Mouse (Mus musculus): ENCODE results near the gene Srpk2. TPM values are rescaled to one million over a fixed set of nuclear protein-coding genes. Genes with fewer than 3 reads are reported as not detected.

The Srpk2 gene
- polyA plus RNA-seq, 1 experiment from 2014 or later: 101 TPM

DNA sequence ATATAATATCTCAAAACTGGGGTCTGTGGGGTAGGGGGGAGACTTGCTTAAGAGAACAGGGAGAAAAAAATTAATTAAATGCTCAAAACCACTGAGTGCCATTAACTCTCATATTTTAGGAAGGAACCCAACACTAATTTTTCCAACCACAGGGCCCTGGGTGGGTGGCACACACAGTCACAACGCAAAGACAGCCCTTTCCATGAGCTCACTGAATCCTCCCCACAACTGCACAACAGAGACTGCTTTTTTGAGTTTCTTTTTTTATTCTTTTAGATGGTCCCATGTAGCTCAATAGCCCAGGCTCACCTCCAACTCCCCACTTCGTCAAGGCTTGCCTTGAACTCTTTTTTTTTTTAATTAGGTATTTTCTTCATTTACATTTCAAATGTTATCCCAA lies 58.2 kb downstream of the Srpk2 start:
- Histone ChIP-seq H3K9me3 (no peaks in the 10 kb centered on the region), H3K27ac (no peak overlapping the region), H3K4me2 (no peak overlapping the region), H3K4me1 (replicated peaks) (peaks cover 6% of the 10 kb centered on the region), H3K27me3 (no peaks in the 10 kb centered on the region), H3K4me3 (no peak overlapping the region), H3K36me3 (no peaks in the 10 kb centered on the region), H3K9ac (no peak overlapping the region)
- no peak for ATAC-seq (ENCODE audit: low FRiP score)
- WGBS: 71% methylated on average over 2 of the region's 2 CpGs

DNA sequence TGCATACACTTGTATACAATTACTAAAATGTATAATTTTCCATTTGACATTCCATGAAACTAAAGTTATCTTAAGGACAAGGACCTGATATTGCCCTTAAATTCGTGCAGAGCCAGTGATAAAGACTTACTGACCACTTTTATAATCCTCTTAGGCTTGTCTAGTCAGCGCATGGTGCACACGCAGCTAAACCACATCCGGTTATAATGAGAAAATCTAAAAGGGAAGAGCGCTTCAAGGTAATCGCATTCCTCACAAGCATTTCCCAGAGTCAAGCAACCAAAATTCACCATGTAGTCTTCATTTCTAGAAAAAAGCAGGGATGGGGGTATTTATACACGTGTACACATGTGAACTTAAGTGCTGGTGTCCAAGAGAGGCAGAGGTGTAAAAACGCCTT lies 63.8 kb downstream of the Srpk2 start:
- Histone ChIP-seq H3K4me2 (no peak overlapping the region), H3K9me3 (no peaks in the 10 kb centered on the region), H3K9ac (no peak overlapping the region), H3K4me1 (replicated peaks) (peaks cover 9% of the 10 kb centered on the region), H3K36me3 (no peaks in the 10 kb centered on the region), H3K27ac (no peak overlapping the region), H3K27me3 (no peaks in the 10 kb centered on the region), H3K4me3 (no peak overlapping the region)
- no peak for ATAC-seq (ENCODE audit: low FRiP score)
- WGBS: 88% methylated on average over 8 of the region's 8 CpGs

DNA sequence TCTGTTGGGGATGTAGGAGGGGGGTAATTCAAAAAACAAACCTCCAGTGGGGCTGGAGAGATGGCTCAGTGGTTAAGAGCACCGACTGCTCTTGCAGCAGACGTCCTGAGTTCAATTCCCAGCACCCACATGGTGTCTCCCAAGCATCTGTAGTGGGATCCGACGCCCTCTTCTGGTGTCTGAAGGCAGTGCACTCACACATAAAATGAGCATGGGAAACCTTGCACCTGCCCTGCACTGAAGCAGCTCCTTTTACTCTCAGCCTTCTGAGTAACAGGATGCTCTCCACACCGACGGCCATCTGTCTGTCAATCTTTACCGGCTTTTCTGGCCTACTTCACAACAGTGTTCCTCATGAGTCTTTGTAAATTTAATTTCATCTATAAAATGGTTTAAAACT lies 65.8 kb downstream of the Srpk2 start:
- no peak overlapping the region for H3K4me2 ChIP-seq
- no peaks in the 10 kb centered on the region for H3K27me3 ChIP-seq
- no peaks in the 10 kb centered on the region for H3K36me3 ChIP-seq
- no peak overlapping the region for H3K27ac ChIP-seq
- peaks cover 15% of the 10 kb centered on the region for H3K4me1 ChIP-seq (replicated peaks)
- WGBS: 88% methylated on average over 7 of the region's 7 CpGs
- H3K9me3 ChIP-seq: no peaks in the 10 kb centered on the region
- ATAC-seq (ENCODE audit: low FRiP score): no peak
- no peak overlapping the region for H3K9ac ChIP-seq
- H3K4me3 ChIP-seq: no peak overlapping the region

DNA sequence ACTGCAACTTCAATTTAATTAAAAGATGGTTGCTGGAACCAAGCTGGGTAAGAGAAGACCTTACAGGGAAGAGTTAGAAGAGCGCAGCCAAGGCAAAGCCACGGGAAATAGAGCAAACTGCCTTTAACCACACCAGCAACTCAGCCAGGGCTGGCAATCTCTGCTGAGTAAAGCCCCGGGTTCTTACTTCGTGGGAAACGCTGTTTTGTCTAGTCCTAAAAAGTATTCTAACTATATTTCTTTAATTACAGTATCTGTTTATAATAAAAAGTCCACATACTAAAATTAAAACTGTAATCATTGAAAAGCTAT lies 67.4 kb downstream of the Srpk2 start:
- Histone ChIP-seq H3K9me3 (no peaks in the 10 kb centered on the region), H3K36me3 (no peaks in the 10 kb centered on the region), H3K4me3 (peak overlapping the region; percentile 52), H3K27ac (peak overlapping the region; percentile 88), H3K27me3 (no peaks in the 10 kb centered on the region), H3K4me1 (replicated peaks) (peaks cover 15% of the 10 kb centered on the region), H3K9ac (peak overlapping the region; percentile 70), H3K4me2 (peak overlapping the region; percentile 63)
- ATAC-seq (ENCODE audit: low FRiP score): peak; percentile 44
- 63% methylated on average over 5 of the region's 5 CpGs for WGBS

DNA sequence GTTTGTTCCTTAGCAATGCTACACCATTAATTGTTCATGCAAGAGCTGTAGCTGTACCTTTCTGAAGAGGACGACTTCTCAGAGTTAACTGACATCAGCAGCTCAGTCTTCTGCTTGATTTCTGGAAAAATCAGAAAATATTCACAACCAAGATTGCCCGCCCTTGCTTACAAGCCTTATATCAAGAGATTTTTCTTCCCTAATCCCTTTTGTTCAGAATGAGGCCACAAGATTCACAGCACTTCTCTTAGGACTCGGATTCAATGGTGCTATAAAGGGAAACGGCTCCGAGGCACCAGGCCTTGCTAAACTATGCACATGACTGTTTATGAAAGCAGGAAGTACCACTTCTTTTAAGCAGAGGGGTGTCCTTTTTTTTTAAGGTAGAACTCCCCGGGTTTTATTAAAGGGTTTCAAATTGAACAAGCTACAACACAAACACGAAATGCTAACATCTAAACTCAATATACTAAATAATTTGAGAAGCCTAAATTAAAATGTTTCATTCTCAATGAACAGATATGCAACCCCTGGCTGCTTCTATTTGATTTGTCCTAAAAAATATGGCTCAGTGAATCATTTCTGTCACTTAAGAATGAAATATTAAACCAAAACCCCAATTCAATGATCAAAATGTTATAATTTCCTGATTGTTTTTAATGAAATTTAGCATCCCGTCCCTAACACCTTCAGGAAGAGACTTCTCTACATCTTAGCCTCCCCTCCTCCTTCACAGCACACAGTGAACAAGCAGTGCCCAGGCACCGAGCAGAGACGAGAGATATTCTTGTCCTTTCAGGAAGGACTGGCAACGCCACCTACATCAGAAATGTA lies 67.9 kb downstream of the Srpk2 start:
- Histone ChIP-seq H3K9ac (peak overlapping the region; percentile 75), H3K4me1 (replicated peaks) (peaks cover 17% of the 10 kb centered on the region), H3K4me3 (peak overlapping the region; percentile 52), H3K4me2 (peak overlapping the region; percentile 63), H3K27me3 (no peaks in the 10 kb centered on the region), H3K27ac (peak overlapping the region; percentile 88), H3K9me3 (no peaks in the 10 kb centered on the region), H3K36me3 (no peaks in the 10 kb centered on the region)
- peak; percentile 86 for ATAC-seq (ENCODE audit: low FRiP score)
- WGBS: 22% methylated on average over 11 of the region's 11 CpGs

DNA sequence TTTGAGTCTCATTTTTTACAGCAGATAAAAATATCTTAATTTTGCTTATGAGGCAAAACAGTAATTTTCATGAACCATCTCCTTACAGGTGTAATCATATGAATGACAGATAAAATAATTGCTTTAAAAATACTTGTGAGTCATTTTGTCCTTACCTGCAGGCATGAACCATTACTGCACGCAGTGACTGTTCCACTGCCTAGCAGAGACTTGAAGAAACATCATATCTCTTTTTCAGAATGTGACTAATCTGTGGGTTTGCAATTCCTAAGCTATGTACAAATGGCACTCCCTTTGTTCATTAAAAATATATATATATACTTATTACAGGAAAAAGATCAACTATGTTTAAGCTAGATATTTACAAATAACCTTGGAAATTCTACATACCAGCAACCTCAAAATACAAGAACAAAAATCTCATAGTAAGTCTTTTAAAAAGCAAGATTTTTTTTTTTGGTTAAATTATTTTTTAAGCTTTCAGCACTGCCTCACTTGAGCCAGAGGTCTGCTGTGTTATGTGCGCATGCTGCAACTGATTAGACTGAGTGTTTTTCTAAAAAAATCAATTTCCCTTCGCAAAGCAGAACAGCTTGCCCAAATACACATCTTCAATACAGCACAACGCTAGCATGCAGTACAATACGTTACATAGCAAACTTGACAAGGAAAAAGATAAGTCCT lies 68.7 kb downstream of the Srpk2 start:
- Histone ChIP-seq H3K9me3 (no peaks in the 10 kb centered on the region), H3K4me2 (peak overlapping the region; percentile 63), H3K4me1 (replicated peaks) (peaks cover 17% of the 10 kb centered on the region), H3K9ac (peak overlapping the region; percentile 75), H3K27me3 (no peaks in the 10 kb centered on the region), H3K4me3 (peak overlapping the region; percentile 52), H3K36me3 (no peaks in the 10 kb centered on the region), H3K27ac (peak overlapping the region; percentile 88)
- WGBS: 45% methylated on average over 5 of the region's 5 CpGs
- ATAC-seq (ENCODE audit: low FRiP score): peak; percentile 71

DNA sequence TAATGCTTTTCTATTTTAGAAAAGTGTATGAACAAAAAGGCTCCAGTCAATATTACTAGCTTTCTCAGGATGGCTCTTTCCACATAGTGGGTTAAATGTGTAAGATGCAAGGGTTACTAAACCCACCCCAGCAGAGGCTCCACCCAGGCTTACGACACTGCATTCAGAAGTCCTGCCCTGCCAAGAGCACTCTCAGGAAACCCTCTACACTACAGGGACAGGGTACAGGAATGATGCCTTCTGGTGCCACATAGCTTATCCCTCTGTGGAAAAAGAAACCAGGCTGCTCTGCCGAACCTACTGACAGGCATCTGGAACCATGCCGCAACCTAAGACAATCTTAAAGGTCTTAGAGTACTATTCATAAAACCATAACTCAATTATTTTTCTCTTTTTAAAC lies 71.6 kb downstream of the Srpk2 start:
- ATAC-seq (ENCODE audit: low FRiP score): no peak
- WGBS: 90% methylated on average over 3 of the region's 3 CpGs

DNA sequence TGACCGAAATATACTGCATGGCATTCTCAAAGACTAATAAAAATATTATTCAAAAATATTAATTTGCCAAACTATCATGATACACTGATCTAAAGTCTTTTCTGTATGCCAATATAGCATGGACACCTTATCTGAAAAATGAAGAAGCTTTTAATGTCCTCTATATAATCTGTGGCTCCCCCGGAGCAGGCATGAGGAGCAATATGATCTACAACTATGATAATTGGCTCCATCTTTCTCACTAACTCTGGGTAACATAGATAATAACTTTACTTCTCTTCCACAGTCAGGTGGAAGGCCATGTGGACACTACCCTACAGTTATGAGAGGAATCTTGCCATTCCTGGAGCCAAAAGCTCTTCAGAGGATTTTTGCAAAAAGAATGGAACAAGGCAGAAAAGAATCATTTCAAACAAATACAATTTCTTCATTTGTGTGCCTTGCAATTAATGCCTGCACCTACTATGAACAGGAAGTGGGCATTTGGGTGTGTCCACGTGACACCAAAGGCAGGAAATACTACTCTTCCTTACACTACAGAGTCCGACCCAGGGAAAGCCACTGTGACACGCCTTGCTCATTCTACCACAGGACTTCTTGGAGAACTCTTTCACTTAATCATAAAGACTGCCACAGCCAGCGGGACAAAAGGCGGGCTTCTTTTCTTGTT lies 80.2 kb downstream of the Srpk2 start:
- Histone ChIP-seq H3K4me2 (no peak overlapping the region), H3K27me3 (no peaks in the 10 kb centered on the region), H3K36me3 (peaks cover 3% of the 10 kb centered on the region; the same call in 1 of the 2 replicates), H3K9ac (no peak overlapping the region), H3K27ac (no peak overlapping the region), H3K9me3 (no peaks in the 10 kb centered on the region), H3K4me1 (replicated peaks) (peaks cover 14% of the 10 kb centered on the region; the same call in 1 of the 2 replicates), H3K4me3 (no peak overlapping the region)
- ATAC-seq (ENCODE audit: low FRiP score): no peak
- 81% methylated on average over 7 of the region's 7 CpGs for WGBS

More for the DNA sequence above, 71.6 kb downstream of the Srpk2 start:
- Histone ChIP-seq H3K36me3 (no peaks in the 10 kb centered on the region), H3K27me3 (no peaks in the 10 kb centered on the region), H3K27ac (no peak overlapping the region), H3K4me1 (replicated peaks) (peaks cover 17% of the 10 kb centered on the region), H3K9me3 (no peaks in the 10 kb centered on the region), H3K9ac (no peak overlapping the region), H3K4me3 (no peak overlapping the region), H3K4me2 (no peak overlapping the region)

DNA sequence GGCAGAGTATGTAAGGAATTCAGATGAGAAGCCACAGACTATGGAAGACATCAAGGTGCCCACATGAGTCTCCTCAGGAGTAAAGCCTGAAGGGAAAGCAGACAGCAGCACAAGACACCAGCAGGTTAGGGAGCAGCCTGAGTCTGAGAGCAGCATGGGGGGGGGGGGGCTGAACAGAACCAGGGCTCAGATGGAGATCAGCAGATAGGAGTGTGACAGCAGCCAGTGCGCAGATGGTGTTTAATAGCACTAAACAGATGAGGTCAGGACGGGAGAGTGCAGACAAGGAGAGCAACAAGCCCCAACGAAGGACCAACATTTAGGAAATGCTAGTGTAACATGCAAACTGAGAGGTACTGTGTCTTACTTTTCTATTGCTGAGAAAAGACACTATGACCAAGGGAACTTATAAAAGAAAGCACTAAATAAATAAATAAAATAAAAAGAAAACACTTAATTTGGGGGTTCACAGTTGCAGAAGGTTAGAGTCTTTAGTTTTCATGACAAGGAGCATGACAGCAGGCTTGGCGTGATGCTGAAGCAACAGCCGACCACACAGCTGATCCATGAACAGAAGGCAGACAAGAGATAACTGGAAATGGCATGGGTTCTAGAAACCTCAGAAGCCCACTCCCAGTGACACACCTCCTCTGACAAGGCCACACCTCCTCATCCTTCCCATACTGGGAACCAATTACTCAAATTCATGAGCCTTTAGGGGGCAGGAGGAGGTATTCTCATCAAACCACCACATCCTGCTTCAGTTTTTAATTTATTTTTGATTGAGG lies 84.5 kb downstream of the Srpk2 start:
- Histone ChIP-seq H3K9ac (no peak overlapping the region), H3K9me3 (no peaks in the 10 kb centered on the region), H3K4me1 (replicated peaks) (peaks cover 23% of the 10 kb centered on the region; the same call in 1 of the 2 replicates), H3K4me2 (no peak overlapping the region), H3K27me3 (no peaks in the 10 kb centered on the region), H3K36me3 (peaks cover 3% of the 10 kb centered on the region; the same call in 1 of the 2 replicates), H3K27ac (0 out of 2 replicates have a peak overlapping the region, but pooled peaks have one; percentile 3), H3K4me3 (no peak overlapping the region)
- 57% methylated on average over 5 of the region's 5 CpGs for WGBS
- peak; percentile 62 for ATAC-seq (ENCODE audit: low FRiP score)

DNA sequence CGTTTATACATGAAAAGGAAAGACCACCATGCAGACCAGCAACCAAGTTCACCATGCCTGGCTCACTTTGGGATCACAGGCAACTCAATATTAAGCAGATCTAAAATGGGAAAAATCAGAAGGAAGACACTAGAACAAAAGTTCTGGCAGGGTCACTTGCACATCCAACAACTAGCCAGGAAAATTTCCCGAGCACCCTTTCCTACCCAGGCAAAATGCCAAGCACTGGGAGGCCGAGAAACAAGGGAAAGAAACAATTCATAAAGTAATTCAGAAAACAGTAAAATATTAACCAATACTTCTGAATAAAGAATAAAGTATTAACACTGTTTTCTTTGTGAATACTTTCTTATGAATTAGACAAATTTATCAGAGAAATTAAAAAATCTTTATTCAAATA lies 85.2 kb downstream of the Srpk2 start:
- 69% methylated on average over 3 of the region's 3 CpGs for WGBS
- Histone ChIP-seq H3K4me1 (replicated peaks) (peaks cover 23% of the 10 kb centered on the region; the same call in 1 of the 2 replicates), H3K27me3 (no peaks in the 10 kb centered on the region), H3K4me2 (no peak overlapping the region), H3K27ac (0 out of 2 replicates have a peak overlapping the region, but pooled peaks have one; percentile 3), H3K36me3 (peaks cover 3% of the 10 kb centered on the region; the same call in 1 of the 2 replicates), H3K9me3 (no peaks in the 10 kb centered on the region), H3K4me3 (no peak overlapping the region), H3K9ac (no peak overlapping the region)
- no peak for ATAC-seq (ENCODE audit: low FRiP score)

DNA sequence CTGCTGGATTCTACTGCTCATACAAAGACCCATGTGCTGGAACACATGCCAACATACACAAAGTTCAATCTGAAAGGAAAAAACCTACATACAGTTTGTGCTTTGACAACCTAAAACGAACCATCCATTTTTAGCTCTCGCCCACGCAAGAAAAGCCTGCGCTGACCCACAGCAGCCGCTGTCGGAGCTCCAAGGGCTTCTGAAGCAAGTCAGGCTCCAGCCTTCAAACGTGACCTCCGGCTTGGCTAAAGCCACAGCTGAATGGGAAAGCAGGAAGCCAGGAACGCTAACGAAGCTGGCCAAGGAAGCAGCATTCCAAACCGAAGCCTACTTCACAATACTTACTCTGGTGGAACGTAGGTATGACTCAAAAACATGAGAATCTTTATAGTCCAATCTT lies 85.9 kb downstream of the Srpk2 start:
- no peak for ATAC-seq (ENCODE audit: low FRiP score)
- Histone ChIP-seq H3K27me3 (no peaks in the 10 kb centered on the region), H3K4me1 (replicated peaks) (peaks cover 23% of the 10 kb centered on the region; the same call in 1 of the 2 replicates), H3K9ac (no peak overlapping the region), H3K4me3 (no peak overlapping the region), H3K4me2 (no peak overlapping the region), H3K36me3 (peaks cover 3% of the 10 kb centered on the region; the same call in 1 of the 2 replicates), H3K27ac (no peak overlapping the region), H3K9me3 (no peaks in the 10 kb centered on the region)
- 82% methylated on average over 12 of the region's 12 CpGs for WGBS
